Mouse (Mus musculus): ENCODE measurements around the gene Gldc.
"Not testable (repeated sequence)": the region's sequence is repeated elsewhere in the genome, so short reads cannot be mapped to it uniquely, and the experiment has no call there.

Gene Gldc

DNA sequence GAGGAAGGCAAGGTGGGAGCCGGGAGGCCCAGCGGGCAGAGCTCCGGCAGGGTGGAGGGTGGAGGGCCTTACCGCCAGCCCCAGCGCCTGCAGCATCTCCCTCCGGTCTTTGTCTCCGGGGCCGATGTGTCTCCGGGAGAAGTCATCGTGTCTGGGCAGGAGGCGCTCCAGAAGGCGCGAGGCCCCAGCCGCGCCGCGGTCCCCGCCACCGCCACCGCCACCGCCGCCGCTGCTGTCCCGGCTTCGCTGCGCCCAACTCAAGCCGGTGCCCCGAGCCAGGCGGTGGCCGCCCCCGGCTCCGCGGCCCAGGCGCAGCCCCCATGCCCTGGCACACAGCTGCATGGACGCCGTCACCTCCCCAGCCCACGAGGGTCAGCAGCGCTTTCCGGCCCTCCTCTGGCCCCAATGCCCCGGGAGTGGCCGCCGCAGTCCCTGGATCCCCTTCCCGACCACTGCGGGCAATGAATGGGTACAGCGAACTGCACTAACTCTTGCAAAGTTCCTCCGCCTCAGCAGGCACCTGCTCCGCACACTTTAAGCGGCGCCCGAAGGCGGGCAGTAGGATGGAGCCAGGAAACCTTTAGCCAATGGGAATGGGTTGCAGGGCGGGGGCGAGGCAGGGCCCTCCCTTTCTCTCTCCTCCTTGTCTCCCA is at the start of gene Gldc:
Gene Gldc, minus strand, starts transcription at position 511 of the 653 bp plus-strand sequence.
- DNase-seq (ENCODE audit: low spot score): peak; percentile 88

DNA sequence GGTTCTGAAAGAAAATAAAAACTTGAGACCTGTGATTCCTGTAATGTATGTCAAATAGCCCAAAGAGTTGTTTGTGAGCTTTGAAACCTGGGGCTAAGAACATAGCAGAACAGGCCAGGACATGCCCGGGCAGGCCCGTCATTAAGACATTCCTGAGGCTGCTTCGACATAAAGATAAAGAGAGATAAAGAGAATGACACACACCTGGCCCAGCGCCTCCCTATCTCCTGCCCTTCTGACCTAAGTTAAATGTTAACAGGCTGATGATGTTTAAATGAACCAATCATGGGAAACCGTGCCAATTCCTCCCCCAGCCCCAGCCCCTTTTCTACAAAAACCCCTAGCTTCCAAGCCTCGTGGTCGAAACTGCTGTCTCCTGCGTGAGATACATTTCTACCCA is 47.4 kb upstream of the Gldc start:
- DNase-seq (ENCODE audit: low spot score): not testable (repeated sequence)

DNA sequence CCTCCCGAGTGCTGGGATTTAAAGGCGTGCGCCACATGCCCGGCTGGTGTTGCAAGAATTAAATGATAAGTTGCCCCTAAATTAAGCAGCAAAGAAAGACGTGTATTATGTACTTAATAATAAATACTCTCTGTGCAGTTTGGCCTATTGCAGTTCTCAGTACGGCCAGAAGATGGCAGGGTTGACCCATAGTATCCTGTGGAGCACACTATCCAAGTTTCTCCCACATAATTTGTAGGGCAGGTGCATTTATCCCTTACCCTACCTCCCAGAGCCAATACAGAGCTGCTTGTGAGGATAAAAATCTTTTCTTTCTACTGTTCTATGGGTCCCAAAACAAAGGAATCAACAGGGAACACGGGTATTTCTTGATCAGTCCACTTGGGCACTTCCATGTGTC is 42.1 kb upstream of the Gldc start:
- DNase-seq (ENCODE audit: low spot score): no peak

DNA sequence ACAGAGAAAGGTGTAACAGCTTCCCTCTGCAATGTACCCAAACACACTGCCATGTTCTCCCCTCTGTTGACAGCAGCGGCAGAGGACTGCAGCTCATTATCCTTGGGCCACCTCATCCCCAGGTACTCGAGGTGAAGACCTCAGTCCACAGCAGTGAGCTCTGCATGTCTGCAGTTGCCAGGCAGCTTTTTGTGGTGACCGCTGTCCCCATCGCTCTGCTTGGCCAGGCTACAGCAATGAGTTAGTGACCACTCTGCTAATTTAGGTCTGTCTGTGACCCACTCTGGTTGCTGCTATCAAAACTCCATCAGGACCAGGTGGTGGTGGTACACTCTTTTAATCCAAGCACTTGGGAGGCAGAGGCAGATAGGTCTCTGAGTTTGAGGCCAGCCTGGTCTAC is 41.0 kb upstream of the Gldc start:
- no peak for DNase-seq (ENCODE audit: low spot score)

DNA sequence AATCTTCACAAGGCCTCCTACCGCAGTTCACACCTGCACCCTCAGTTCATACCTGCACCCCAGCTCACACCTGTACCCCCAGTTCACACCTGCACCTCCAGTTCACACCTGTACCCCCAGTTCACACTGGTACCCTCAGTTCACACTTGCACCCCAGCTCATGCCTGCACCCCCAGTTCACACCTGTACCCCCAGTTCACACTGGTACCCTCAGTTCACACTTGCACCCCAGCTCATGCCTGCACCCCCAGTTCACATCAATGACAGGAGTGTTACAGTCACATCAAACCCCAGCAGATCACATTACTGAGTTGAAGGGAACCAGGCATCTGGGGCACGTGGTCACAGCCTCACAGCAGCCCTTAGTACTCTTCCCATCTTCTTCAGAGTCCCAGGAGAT is 40.5 kb upstream of the Gldc start:
- not testable (repeated sequence) for DNase-seq (ENCODE audit: low spot score)

DNA sequence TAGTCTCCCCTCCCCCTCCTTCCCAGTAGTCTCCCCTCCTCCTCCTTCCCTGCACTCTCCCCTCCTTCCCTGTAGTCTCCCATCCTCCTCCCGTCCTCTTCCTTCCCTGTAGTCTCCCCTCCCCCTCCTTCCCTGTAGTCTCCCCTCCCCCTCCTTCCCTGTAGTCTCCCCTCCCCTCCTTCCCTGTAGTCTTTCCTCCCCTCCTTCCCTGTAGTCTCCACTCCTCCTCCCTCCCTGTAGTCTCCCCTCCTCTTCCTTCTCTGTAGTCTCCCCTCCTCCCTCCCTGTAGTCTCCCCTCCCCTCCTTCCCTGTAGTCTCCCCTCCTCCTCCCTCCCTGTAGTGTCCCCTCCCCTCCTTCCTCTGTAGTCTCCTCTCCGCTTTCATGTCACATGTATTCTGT is 38.8 kb upstream of the Gldc start:
- DNase-seq (ENCODE audit: low spot score): no peak

DNA sequence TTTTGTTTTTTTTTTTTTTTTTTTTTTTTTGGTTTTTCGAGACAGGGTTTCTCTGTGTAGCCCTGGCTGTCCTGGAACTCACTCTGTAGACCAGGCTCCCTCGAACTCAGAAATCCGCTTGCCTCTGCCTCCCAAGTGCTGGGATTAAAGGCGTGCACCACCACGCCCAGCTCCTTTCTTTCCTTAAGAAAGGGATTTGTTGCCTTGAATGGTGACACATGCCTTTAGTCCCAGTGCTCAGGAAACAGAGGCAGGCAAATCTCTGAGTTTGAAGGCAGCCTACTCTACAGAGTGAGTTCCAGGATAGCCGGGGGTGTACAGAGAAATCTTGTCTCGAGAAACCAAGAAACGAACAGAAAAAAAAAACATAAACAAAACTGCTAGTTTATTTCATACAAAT is 33.8 kb upstream of the Gldc start:
- DNase-seq (ENCODE audit: low spot score): not testable (repeated sequence)

DNA sequence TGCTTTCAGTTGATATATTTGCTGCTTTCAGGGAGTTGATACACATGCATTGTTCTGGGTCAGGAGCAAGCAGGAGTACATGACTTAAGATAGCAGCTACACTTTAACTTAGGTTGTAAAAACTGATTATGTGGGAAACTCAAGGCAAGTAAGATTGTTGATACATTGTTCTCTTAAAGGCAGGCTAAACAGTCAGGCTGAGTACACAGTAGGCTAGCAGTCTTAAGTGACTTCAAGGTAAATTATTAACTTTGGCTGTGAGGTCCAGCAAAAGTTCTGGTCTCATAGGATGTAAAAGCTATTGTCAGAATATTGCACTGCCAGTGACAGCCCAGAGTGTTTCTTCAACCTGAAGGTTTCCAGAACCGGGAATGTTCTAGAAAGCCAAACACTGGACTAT is 31.8 kb upstream of the Gldc start:
- DNase-seq (ENCODE audit: low spot score): peak; percentile 54

DNA sequence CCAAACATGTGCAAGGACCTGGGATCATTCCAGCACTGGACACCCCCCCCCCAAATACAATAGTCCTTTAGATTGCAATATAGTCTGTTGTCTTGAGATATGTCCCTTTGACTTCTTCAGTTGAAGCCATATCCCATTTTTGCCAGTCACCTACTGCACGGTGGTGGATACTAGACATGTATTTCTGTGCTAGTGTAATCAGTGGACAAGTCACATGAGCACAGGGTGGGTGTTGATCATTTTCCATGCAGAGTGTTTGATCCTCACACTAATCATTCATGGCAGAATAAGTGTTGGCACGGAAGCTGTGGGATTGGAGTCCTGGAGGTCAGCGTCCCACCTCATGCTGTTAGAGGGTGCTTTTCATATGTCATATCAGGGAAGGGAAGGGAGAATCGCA is 30.6 kb upstream of the Gldc start:
- DNase-seq (ENCODE audit: low spot score): no peak

DNA sequence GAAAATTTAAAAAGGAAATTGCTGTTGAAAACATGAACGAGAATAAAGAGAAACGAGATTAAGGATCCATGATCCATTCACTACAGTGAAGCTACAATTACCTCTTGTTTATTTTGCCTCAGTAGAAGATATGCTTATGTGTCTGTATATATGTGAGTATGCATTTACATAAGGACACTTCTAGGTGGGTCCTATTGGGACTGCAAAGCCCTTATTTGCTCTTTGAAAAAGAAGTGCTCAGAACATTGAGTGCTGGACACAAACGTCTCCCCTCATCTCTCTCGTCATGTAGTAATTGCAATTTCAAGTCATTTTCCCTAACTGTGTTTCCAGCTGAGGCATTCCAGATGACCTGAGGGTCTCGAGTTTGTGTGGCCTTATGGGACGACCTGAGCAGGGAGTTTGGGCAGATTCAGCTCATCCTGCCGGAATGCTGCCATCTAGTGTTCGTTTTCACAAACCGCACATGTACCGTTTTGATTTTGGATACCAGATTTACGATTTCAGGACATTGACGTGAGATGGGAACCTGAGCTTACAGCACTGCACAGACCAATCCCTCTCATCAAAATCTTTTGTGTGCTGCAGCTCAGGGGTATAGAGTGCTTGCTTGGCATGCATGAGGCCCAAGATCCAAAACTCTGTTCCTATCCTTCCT is 30.1 kb upstream of the Gldc start:
- peak; percentile 67 for DNase-seq (ENCODE audit: low spot score)

DNA sequence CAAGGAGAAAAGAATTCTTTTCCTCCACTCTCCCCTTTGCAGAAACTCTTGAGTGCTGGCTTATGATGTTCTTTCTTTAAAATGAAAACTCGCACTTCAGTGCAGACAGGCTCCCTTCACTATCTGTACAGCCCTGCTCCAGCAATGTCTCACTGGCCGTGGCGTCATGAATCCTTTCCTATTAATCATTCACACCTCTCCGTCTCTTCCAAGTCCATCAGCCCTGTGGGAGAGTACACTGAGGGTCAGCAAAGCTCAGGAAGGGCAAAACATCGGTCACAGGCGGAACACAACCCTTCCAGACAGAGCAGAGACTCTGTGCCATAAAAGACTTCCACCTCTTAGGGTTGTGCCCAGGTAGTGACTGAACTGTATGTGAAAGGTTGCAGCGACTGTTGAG is 26.9 kb upstream of the Gldc start:
- peak; percentile 73 for DNase-seq (ENCODE audit: low spot score)

DNA sequence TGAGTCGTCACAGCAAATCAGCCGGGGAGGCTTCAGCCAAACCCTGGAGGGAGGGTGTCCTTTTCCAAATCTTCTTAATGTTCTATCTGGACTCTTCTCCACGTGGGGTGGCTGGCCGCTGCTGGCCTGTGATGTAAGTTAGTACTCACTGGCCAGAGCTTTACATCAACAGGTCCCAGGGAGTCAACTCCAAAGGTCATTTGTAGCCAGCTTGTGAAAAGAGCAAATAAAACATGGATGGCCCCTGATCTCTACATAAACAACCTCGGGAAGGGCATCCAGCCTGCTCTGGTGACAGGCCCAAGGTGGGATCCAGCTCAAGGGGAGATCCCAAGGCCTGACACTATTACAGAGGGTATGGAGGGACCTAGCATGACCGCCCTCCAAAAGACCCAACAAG is 19.8 kb upstream of the Gldc start:
- DNase-seq (ENCODE audit: low spot score): peak; percentile 80

DNA sequence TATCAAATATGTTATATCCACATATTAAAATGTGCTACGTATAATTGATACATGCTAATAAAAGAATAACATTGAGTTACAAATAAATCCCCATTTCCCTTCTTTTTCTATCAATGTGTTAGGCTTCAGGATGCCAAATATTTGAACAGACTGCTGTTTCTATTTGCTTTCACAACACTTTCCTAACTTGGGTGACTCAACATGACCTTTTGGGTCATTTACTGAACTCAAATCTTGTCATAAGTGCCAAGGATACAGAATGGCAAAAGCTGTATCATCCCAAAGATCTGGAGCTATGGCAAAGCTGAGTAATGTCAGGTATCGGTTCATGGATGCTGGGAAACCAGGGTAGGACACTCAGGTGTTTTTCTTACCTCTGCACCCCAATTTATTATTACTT is 12.0 kb upstream of the Gldc start:
- DNase-seq (ENCODE audit: low spot score): no peak

DNA sequence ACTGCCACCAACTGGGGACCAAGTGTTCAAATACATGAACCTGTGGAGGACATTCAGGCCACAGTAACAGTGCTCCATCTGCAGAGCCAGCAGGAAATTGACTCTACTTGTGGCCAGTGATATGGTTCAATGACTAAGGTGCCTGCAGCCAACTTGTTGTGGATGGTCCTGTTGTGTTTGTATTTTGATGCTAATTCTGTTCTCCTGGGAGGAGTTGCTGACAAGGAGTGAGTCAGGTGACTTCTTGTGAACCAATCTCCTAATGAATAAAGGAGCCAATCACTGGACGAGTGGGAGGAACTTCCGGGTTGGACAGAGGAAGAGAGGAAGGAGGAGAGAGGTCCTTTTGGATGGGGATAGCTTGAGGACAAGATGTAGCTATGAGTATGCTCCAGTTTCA is 10.3 kb upstream of the Gldc start:
- no peak for DNase-seq (ENCODE audit: low spot score)

DNA sequence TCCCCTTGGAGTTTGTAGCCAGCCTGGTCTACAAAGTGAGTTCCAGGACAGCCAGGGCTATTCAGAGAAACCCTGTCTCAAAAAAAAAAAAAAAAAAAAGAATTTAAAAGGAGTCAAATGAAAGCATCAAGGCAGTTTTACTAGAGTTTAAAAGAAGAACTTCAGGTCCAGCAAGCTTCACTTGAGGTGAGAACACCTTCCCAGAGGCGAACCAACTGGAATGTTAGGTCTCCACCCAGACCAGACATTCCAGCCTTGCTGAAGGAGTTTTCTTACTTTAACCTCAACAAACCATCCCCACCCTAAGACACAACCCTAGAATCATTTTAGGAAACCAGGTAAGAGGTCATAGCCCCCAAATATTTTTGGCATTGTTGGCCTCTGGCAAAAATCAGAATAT is 4.8 kb upstream of the Gldc start:
- no peak for DNase-seq (ENCODE audit: low spot score)

DNA sequence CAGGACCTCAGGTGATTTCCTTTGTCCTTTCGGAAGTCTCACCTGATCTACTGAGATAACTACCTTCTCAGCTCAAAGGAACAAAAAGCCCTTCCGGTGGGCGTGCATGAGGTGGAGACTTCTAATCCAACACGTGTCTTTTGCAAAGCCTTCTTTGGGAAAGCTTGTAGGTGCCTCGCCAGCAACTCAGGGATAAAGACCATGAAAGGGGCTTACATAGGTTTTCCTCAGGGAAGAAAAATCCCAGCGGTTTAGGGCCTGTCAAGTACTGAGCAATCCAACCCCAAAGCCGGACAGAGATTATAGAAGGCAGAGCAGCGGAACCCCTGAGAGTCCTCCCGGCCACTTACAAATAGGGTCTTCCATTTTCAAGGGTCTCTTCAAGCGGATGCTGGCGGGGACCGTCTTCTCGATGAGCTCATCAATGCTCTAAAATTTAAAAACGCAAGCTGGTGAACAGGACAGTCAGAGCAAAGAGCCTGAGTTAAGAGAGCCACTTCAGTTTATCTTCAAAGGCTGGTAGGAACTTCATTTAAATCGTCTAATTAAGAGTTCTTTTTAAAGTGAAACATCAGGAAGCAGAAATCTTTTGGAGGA is 1.1 kb downstream of the Gldc start:
- peak; percentile 74 for DNase-seq (ENCODE audit: low spot score)

DNA sequence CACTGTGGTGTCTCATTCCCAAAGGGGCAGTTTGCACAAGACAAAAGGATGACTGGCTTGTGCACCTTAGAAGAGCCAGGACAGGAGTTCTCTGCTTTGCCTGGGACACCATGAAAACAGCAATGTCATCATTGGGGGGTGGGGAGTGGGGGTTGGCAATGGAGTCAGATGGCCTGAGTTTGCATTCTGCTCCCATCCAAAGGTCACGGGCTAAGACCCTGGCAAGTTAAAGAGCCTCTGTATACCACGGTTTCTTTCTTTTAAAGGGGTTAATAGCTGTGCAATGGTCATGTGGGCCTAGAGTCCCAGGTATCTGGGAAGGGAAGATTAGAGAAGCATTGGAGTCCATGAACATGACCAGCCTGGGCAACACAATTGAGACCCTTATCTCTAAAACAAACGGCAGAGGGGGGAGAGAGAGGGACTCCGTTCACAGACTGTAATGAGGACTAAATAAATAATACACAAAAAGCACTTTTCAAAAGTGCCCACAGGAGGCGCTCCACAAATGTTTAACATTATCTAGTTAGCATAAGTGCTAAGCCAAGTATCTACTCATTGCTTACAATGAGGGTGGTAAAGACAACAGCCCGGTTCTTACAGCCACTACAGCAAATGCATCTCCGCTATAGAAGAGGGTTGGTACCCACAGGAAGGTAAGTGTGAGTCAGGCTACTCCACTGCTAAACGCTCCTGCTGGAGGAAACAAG is 3.7 kb downstream of the Gldc start:
- peak; percentile 85 for DNase-seq (ENCODE audit: low spot score)

DNA sequence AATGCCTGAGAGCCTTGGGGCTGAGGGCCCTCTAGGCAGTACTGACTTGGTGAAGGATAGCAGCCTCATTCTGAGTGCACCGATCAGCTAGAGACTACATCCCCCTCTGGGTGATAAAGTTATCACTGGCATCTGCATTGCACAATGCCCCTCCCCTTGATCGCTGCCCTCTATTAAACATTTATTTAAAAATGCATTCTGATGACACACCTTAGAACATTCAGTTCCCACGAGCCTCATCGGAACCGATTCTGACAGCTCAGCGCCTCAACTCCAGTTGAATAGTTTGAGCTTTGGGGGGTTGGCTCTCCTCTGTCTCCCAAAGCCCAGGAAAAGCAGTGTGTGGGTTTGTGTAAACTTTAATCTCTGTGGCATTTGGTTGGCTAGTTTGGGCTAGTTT is 4.9 kb downstream of the Gldc start:
- no peak for DNase-seq (ENCODE audit: low spot score)

DNA sequence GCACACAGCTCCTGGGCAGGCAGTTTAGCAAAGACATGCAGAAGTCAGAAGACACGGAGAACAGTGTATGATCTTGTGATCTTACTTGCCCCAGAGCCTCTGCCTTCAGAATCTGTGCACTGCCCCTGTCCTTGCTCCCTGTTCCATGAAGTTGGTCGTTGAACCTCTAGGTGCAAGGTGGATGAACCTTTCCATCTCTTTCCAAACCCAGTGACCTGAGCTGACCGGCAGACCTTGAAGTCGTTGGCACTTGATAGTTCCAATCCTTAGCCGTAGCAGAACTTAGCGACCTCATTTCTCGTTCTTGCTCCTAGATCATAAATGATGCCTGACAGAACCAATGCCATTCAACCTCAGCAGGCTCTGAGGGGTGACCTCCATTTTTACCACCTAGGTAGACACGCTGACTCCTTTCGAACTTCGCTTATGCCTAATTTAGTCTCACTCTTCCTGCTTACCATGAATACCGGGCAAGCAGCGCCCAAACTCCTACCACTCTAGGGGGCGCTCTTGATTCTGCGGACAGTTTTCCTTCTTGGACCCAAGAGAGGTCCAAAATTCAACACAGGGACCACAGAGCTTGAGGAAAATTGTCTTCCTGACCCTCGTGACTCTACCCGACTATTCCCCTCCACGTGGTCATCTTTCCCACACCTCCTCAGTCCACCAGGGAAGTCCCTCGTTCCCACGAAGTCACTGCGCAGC is 8.3 kb downstream of the Gldc start:
- no peak for DNase-seq (ENCODE audit: low spot score)

DNA sequence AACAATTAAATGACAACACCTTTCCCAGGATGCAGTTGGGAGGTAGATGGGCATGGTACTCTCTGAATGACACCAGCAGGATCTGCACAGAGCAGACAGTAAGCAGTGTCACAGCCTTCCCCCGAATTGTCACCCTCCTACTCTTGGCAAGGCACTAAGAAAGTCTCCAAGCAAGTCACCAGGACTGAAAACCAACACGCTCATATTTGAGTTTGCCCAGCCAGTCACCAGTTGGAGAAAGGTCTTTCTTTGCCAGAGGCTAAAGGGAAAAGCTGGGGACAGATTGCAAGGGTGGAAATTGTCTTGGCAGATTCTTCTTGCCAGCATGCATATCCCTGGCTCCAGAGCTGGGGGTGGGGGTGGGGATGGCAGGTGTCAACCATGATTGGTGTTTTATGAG is 11.0 kb downstream of the Gldc start:
- DNase-seq (ENCODE audit: low spot score): no peak

DNA sequence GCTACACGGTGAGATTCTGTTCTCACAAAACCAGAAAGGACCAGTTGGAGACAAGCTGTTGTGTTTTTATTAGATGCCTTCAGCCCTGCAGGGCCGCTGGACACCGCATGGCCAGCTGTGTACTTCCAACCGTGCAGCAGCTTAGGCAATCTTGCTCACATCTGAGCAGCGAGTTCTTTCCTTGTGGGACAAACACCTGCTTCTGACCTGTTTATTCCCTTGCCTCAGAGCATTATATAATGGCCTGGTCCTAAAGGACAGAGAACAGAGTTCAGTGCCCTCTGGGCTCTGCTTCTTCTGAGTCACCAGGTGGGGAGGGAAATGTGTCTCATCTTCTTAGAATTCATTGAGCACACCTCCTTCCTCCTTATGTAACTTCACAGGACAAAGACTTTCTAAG is 12.4 kb downstream of the Gldc start:
- peak; percentile 52 for DNase-seq (ENCODE audit: low spot score)

DNA sequence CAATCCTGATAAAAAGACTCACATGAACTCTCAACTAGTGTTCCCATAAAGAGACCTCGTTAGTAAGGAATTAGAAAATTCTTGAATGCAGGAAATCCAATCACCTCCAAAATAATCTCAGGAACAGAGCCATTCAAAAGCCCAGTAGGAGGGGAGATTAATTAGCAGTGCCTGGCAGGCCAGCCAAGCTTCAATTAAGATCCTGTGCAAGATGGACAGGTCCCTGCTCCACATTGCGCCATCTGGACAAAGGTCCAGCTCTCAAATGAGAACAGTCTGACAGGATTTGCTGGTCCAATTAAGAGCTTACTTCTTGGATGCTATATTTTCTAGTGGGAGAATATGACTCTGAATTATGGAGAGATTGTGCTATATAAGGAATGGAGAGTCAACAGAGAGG is 15.2 kb downstream of the Gldc start:
- DNase-seq (ENCODE audit: low spot score): no peak

All from yolk sac, embryonic 10.5 days (tissue).